Mouse (Mus musculus): ENCODE data around the gene Olfr1322.

Gene Olfr1322

GRCm38 (mm10) chrX:49891383-49891782 lies at the start of gene Olfr1322:
Olfr1322 (minus strand) TSS chrX:49891483.
- no peak for DNase-seq (ENCODE audit: low spot score in 2 of 2)

- no peak for DNase-seq (ENCODE audit: low spot score in 2 of 2)
Measured at GRCm38 (mm10) chrX:49877651-49878349, 13.5 kb downstream of the Olfr1322 start.
